Mouse (Mus musculus) right cerebral cortex, adult 2 months (tissue): ENCODE results near the gene 4930518I15Rik.
A peak's percentile ranks its signal among the peaks of the same experiment; 100 is the strongest.
"Not testable (repeated sequence)": the region's sequence is repeated elsewhere in the genome, so short reads cannot be mapped to it uniquely, and the experiment has no call there.

ENCODE experiments used
- DNase-seq, 2 experiments: peaks; one replicate each; pipeline ENCODE4 v3.0.0; 2021 to 2022; ENCODE audit warnings: low spot score in 2 of 2

The 4930518I15Rik gene

GRCm38 (mm10) chr2:156877726-156878125 is 20.0 kb upstream of the 4930518I15Rik start:
- no peak for DNase-seq

- no peak for DNase-seq
These were observed 17.2 kb upstream of the 4930518I15Rik start for GRCm38 (mm10) chr2:156874760-156875510.

GRCm38 (mm10) chr2:156874047-156874759 is 16.5 kb upstream of the 4930518I15Rik start:
- no peak for DNase-seq

GRCm38 (mm10) chr2:156873629-156874028 is 15.9 kb upstream of the 4930518I15Rik start:
- peak; percentile 38 to 66 for DNase-seq

GRCm38 (mm10) chr2:156870519-156870918 is 12.8 kb upstream of the 4930518I15Rik start:
- DNase-seq: no peak

GRCm38 (mm10) chr2:156869554-156869953 is 11.8 kb upstream of the 4930518I15Rik start:
- no peak for DNase-seq

- peak in 1 of 2 experiments; percentile 14 for DNase-seq
These were observed 11.2 kb upstream of the 4930518I15Rik start for GRCm38 (mm10) chr2:156868994-156869393.

- no peak for DNase-seq
These were observed 6.7 kb upstream of the 4930518I15Rik start for GRCm38 (mm10) chr2:156864481-156864880.

- no peak for DNase-seq
These were observed 5.9 kb upstream of the 4930518I15Rik start for GRCm38 (mm10) chr2:156863487-156864160.

- peak; percentile 96 to 98 for DNase-seq
These were observed 5.2 kb upstream of the 4930518I15Rik start, which contains the start of gene Rab5if for GRCm38 (mm10) chr2:156862772-156863486. Gene Rab5if, plus strand, starts transcription at chr2:156863128.

- DNase-seq: peak in 1 of 2 experiments; percentile 33
These were observed 4.4 kb upstream of the 4930518I15Rik start for GRCm38 (mm10) chr2:156862041-156862717.

GRCm38 (mm10) chr2:156858671-156859070 is 925 bp upstream of the 4930518I15Rik start:
- no peak for DNase-seq

GRCm38 (mm10) chr2:156857385-156857791 is 358 bp downstream of the 4930518I15Rik start:
- no peak for DNase-seq

- no peak for DNase-seq
These were observed 1.4 kb downstream of the 4930518I15Rik start for GRCm38 (mm10) chr2:156856311-156856710.

GRCm38 (mm10) chr2:156853999-156854771 is 3.6 kb downstream of the 4930518I15Rik start:
- peak; percentile 65 to 68 for DNase-seq

GRCm38 (mm10) chr2:156853584-156853983 is 4.2 kb downstream of the 4930518I15Rik start:
- DNase-seq: not testable (repeated sequence)

- DNase-seq: no peak
These were observed 7.2 kb downstream of the 4930518I15Rik start for GRCm38 (mm10) chr2:156850505-156850904.

- no peak for DNase-seq
These were observed 9.1 kb downstream of the 4930518I15Rik start for GRCm38 (mm10) chr2:156848526-156849182.

GRCm38 (mm10) chr2:156847653-156848052 is 10.1 kb downstream of the 4930518I15Rik start:
- DNase-seq: no peak

GRCm38 (mm10) chr2:156844715-156845114 is 13.0 kb downstream of the 4930518I15Rik start:
- DNase-seq: no peak
